Comparison of ENCODE assay signal across 22 mouse cellular contexts in genomic region chr4:82635881-82636280, GRCm38 (mm10).
"Had no signal": no experiment of that assay in that cellular context is flagged by ENCODE, and none has a peak within 500 bp of the region (broad histone marks: within the 10 kb centered on the region; RNA-seq: fewer than 3 reads in every experiment).

No protein-coding gene starts in this region.

- H3K4me2 ChIP-seq: liver, embryonic 15.5 days; lung, embryonic 15.5 days; midbrain, embryonic 13.5 days; midbrain, embryonic 15.5 days; neural tube, embryonic 13.5 days; neural tube, embryonic 15.5 days had no signal

- H3K27me3 ChIP-seq: liver, embryonic 15.5 days; lung, embryonic 15.5 days; megakaryocyte, embryonic 14.5 days; midbrain, embryonic 13.5 days; midbrain, embryonic 15.5 days; neural tube, embryonic 13.5 days; neural tube, embryonic 15.5 days had no signal

- H3K36me3 ChIP-seq: liver, embryonic 15.5 days; lung, embryonic 15.5 days; midbrain, embryonic 10.5 days; midbrain, embryonic 13.5 days; midbrain, embryonic 15.5 days; neural tube, embryonic 13.5 days; neural tube, embryonic 15.5 days had no signal

- H3K27ac ChIP-seq: liver, embryonic 15.5 days; lung, embryonic 15.5 days; macrophage; midbrain, embryonic 10.5 days; midbrain, embryonic 13.5 days; midbrain, embryonic 15.5 days; neural tube, embryonic 13.5 days; neural tube, embryonic 15.5 days had no signal

- ATAC-seq: liver, postnatal 0 days; lung, postnatal 0 days; midbrain, embryonic 13.5 days; midbrain, embryonic 15.5 days had no signal

- H3K4me1 ChIP-seq: liver, embryonic 15.5 days; lung, embryonic 15.5 days; megakaryocyte, embryonic 14.5 days; midbrain, embryonic 10.5 days; midbrain, embryonic 13.5 days; midbrain, embryonic 15.5 days; neural tube, embryonic 15.5 days had no signal

- DNase-seq: liver, postnatal 0 days; lung, adult 2 months; lung, postnatal 14 days; lung, postnatal 36 days; right cerebral cortex, adult 18-20 months; right cerebral cortex, postnatal 25 days; right cerebral cortex, postnatal 4 days; spleen, adult 18-20 months; thymus, adult 18-20 months; thymus, postnatal 14 days; thymus, postnatal 36 days had no signal

- H3K4me3 ChIP-seq: liver, embryonic 15.5 days; lung, embryonic 15.5 days; megakaryocyte, embryonic 14.5 days; midbrain, embryonic 10.5 days; midbrain, embryonic 13.5 days; midbrain, embryonic 15.5 days; myocyte; neural tube, embryonic 13.5 days; neural tube, embryonic 15.5 days had no signal

- H3K9ac ChIP-seq: liver, embryonic 15.5 days; liver, postnatal 0 days; lung, embryonic 15.5 days; midbrain, embryonic 13.5 days; midbrain, embryonic 15.5 days; neural tube, embryonic 13.5 days; neural tube, embryonic 15.5 days had no signal

- H3K9me3 ChIP-seq: liver, embryonic 15.5 days; lung, embryonic 15.5 days; midbrain, embryonic 10.5 days; midbrain, embryonic 13.5 days; midbrain, embryonic 15.5 days; neural tube, embryonic 13.5 days; neural tube, embryonic 15.5 days had no signal
